ENCODE assay signal across 9 mouse cellular contexts in genomic region chr2:28517206-28517909, GRCm38 (mm10). TPM values are rescaled to one million over a fixed set of nuclear protein-coding genes. Genes with fewer than 3 reads are reported as not detected.
DNase-seq lines count a peak whose midpoint lies in the region; ATAC-seq and TF ChIP-seq lines count a peak whose summit lies in the region.
"Had no signal": no experiment of that assay in that cellular context is flagged by ENCODE, and none has a peak within 500 bp of the region (broad histone marks: within the 10 kb centered on the region; RNA-seq: fewer than 3 reads in every experiment).

No protein-coding gene starts in this region.

- no peak overlapping the region for H3K27ac ChIP-seq in olfactory bulb, adult 2 months (ENCODE audit: insufficient read depth, low read depth, low read length)
- H3K27ac ChIP-seq: limb, embryonic 15.5 days had no signal

- H3K4me1 ChIP-seq in lung, adult 2 months (ENCODE audit: control insufficient read depth, insufficient read depth, low read length) = peaks cover 18% of the 10 kb centered on the region
- peaks cover 58% of the 10 kb centered on the region for H3K4me1 ChIP-seq in olfactory bulb, adult 2 months (ENCODE audit: control insufficient read depth, insufficient read depth, low read length)

- no peaks in the 10 kb centered on the region for H3K27me3 ChIP-seq in Patski
- H3K27me3 ChIP-seq: limb, embryonic 15.5 days had no signal

- in situ Hi-C loops in Patski (cut with MboI; ENCODE audit: low pct_unique_long_range_greater_than_20kb) = loop anchor here (5.0 kb wide), 2 partner anchors 35 to 70 kb away; no protein-coding TSS in a partner anchor

- 28% methylated on average over 5 of the region's 5 CpGs for WGBS in lung, adult 2 months
- WGBS in olfactory bulb, adult 2 months = 58% methylated on average over 5 of the region's 5 CpGs

- no peak for TF ChIP-seq POLR2A in lung, adult 2 months (IDR thresholded peaks at IDR 0.05; ENCODE audit: borderline replicate concordance, extremely low read depth, low read depth, low read length)
- no peak for TF ChIP-seq POLR2A in olfactory bulb, adult 2 months (IDR thresholded peaks at IDR 0.05; ENCODE audit: insufficient read depth, low read depth, low read length)

- peak; percentile 66 for ATAC-seq in Patski

- CTCF ChIA-PET in Patski (lab: Charles Lee) = interaction anchor here (0.7 to 5.1 kb wide), 10 partner anchors 8 to 67 kb away, joined by 3 to 65 read pairs (median 6); partner anchors contain the start of gene Gtf3c5

- DNase-seq in CD4-positive helper T cell, adult 2 months (ENCODE audit: low read depth, low spot score) = peak; percentile 92
- peak; percentile 70 for DNase-seq in Patski (ENCODE audit: low read depth, low spot score)
- DNase-seq in cerebellum, postnatal 14 days = peak; percentile 79 to 90
- peak; percentile 63 for DNase-seq in gastrocnemius, postnatal 25 days
- DNase-seq in kidney, adult 18-20 months = peak; percentile 90
- DNase-seq in lung, adult 2 months = peak; percentile 82
- peak; percentile 56 for DNase-seq in urinary bladder, postnatal 10 days (ENCODE audit: low spot score)

- POLR2A ChIA-PET in Patski (lab: Charles Lee) = interaction anchor here (0.9 to 1.3 kb wide), 7 partner anchors 12 to 104 kb away, joined by 3 to 4 read pairs (median 3); partner anchors contain the start of gene Gfi1b

- H3K4me3 ChIP-seq in lung, adult 2 months (replicated peaks; ENCODE audit: extremely low read depth, low read depth, low read length) = no peak overlapping the region
- H3K4me3 ChIP-seq in olfactory bulb, adult 2 months (ENCODE audit: insufficient read depth, low read depth, low read length) = no peak overlapping the region
- H3K4me3 ChIP-seq: limb, embryonic 15.5 days had no signal

- no peak for TF ChIP-seq CTCF in Patski (IDR thresholded peaks at IDR 0.05)
- TF ChIP-seq CTCF in lung, adult 2 months (IDR thresholded peaks at IDR 0.05; ENCODE audit: insufficient read depth, low read length) = peak; percentile 98
- peak; percentile 65 for TF ChIP-seq CTCF in olfactory bulb, adult 2 months (IDR thresholded peaks at IDR 0.05; ENCODE audit: insufficient read depth, low read depth, low read length)

RNA-seq across cellular contexts. Expression of gene Ralgds, which starts 4.4 kb away (rescaled TPM):
- 45.5 TPM for polyA plus RNA-seq in Patski (2021)
- 10 to 100 TPM in 1 of 2 experiments, 1 to 10 TPM in 1; 8.3 to 11.6 TPM for total RNA-seq in gastrocnemius, postnatal 25 days (2021)
- 83.5 and 84.1 TPM in 2 replicates for polyA plus RNA-seq in lung, adult 2 months (2012; rRNA removed)
- polyA plus RNA-seq in olfactory bulb, adult 2 months (2012; ENCODE audit: insufficient read depth, insufficient read length, low replicate concordance, missing spikeins) = not detected in 2 replicates

RNA-seq across cellular contexts. Expression of gene Gm10134, which starts 11.5 kb away (rescaled TPM):
- polyA plus RNA-seq in Patski (2021) = not detected
- total RNA-seq in gastrocnemius, postnatal 25 days (2021) = 1 to 10 TPM in 1 of 2 experiments, under 1 TPM in 1; 0.88 to 1.2 TPM
- 1.1 TPM in 2 replicates for polyA plus RNA-seq in lung, adult 2 months (2012; rRNA removed)
- not detected in 2 replicates for polyA plus RNA-seq in olfactory bulb, adult 2 months (2012; ENCODE audit: insufficient read depth, insufficient read length, low replicate concordance, missing spikeins)

RNA-seq across cellular contexts. Expression of gene Gbgt1, which starts 20.7 kb away (rescaled TPM):
- not detected for polyA plus RNA-seq in Patski (2021)
- 1 to 10 TPM in 1 of 2 experiments, under 1 TPM in 1; 0.54 to 1.0 TPM for total RNA-seq in gastrocnemius, postnatal 25 days (2021)
- polyA plus RNA-seq in lung, adult 2 months (2012; rRNA removed) = 5.1 and 5.6 TPM in 2 replicates
- not detected in 2 replicates for polyA plus RNA-seq in olfactory bulb, adult 2 months (2012; ENCODE audit: insufficient read depth, insufficient read length, low replicate concordance, missing spikeins)

RNA-seq across cellular contexts. Expression of gene Cel, which starts 45.8 kb away (rescaled TPM):
- not detected for polyA plus RNA-seq in Patski (2021)
- not detected for total RNA-seq in gastrocnemius, postnatal 25 days (2021)
- 0.12 and 3.3 TPM in 2 replicates for polyA plus RNA-seq in lung, adult 2 months (2012; rRNA removed)
- not detected in 2 replicates for polyA plus RNA-seq in olfactory bulb, adult 2 months (2012; ENCODE audit: insufficient read depth, insufficient read length, low replicate concordance, missing spikeins)
- polyA plus RNA-seq: limb, embryonic 15.5 days had no signal

RNA-seq across cellular contexts. Expression of gene Mrps2, which starts 49.5 kb away (rescaled TPM):
- polyA plus RNA-seq in Patski (2021) = 43.1 TPM
- total RNA-seq in gastrocnemius, postnatal 25 days (2021) = 10 to 100 TPM; 25.1 to 25.8 TPM
- polyA plus RNA-seq in lung, adult 2 months (2012; rRNA removed) = 22.2 and 25.1 TPM in 2 replicates
- not detected in 2 replicates for polyA plus RNA-seq in olfactory bulb, adult 2 months (2012; ENCODE audit: insufficient read depth, insufficient read length, low replicate concordance, missing spikeins)
